Mouse (Mus musculus) G1E-ER4 (cell line): Measurements from ENCODE around the gene P2ry12. TPM values are rescaled to one million over a fixed set of nuclear protein-coding genes. Genes with fewer than 3 reads are reported as not detected.

Experiments
- GATA1 ChIP-seq: IDR thresholded peaks from one replicate; pipeline ENCODE4 v1.8.0; 2012; ENCODE audit warnings: low read length, inconsistent platforms
- polyA plus RNA-seq: library from polyadenylated mRNA; stranded (reverse); fragments of >175 nt; gene quantifications from 2 replicates; pipeline ENCODE4 v1.2.3, GENCODE M21; 2012

Gene P2ry12
- polyA plus RNA-seq, 1 experiment: not detected

DNA sequence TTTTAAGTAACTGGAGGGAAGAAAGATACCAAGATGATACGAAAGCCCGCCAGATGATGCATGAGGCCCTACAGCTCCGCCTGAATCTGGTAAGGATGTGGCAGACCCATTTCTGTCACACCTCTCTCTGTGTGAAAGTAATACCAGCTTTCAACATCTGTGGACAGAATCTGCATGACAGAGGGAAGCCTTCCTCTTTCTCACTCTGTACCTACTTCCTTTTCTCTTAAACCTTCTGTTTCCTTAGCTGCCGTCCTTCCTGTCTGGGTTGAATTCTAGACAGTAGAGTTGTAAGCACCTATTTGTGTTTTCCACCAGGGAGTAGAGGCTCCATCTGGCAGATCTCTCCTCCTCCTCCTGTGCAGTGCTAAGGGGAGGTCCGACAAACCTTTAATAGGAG, 1.9 kb downstream of the P2ry12 start:
- TF ChIP-seq GATA1: no peak

DNA sequence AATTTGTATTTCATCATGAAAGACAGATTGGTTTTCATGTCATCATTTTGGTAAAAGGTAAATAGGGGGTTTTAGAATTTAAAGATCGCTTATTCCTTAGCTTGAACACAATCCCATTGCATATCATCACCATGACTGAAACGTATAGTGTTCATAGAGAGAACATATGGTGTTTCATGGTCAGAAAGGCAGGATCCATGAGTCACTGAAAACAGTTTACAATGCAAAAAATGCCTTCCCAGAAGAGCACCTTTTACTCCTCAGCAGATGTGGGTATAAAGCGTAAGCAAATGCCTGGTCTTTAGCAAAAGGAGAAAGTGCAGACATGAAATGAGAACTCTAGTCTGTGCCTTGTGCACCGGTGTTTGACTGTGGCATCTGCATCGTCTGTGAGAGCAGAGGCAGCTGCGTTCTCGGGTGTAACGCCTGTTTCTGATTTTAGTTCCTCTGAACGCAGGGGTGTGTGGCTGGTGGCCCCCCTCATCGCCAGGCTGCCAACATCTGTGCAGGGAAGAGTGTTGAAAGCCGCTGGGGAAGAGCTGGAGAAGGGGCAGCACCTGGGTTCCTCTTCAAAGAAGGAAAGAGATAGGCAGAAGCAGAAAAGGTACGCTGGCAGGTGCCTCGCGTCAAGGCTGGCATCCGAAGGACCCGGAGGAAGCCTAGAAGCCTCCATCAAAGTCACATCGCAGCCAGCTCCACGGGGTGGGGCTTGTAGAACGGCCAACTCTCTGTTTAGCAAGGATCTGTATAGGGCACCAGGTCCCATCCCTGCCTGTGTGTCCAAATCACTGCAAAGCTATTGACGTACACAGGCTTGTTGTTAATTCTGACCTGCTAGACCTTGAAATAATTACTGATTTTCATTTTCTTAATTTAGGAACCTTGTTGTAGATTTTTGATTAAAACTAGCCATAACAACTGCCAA, 4.7 kb downstream of the P2ry12 start:
- TF ChIP-seq GATA1: no peak

DNA sequence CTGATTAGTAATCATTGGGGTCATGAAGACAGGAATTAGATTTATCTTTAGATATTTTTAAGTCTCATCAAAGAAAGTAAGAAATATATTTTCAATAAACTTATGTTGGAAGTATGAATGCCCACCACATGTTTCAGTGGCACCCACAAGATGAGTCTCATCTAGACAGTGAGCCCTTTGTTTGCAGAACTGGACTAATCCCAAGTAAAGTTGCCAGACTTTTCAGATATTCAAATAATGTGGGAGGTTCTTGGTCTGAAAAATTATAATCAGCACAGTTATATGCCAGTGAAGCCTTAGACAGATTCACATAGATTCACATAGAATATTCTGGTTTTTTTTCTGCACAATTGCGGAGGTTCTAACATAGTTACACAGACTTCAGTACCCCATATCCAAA, 12.2 kb downstream of the P2ry12 start:
- no peak for TF ChIP-seq GATA1

DNA sequence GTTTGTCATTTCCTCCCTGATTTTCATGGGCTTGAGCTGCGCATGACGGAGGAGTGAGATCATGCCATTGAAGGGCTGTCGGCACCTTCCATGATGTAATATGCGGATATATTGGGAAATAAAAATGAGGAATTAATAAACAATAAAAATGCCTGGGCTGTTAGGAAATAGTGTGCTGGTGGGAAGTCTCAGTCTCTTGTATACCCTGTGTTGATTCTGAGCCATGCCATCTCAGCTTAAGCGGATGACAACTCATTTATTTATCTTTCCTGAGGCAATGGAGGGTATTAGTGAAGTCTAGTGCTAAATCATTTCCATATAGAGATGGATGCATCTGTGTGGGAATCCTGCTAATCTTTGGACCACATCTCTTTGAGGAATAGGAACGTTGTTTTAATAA, 14.6 kb downstream of the P2ry12 start:
- no peak for TF ChIP-seq GATA1

DNA sequence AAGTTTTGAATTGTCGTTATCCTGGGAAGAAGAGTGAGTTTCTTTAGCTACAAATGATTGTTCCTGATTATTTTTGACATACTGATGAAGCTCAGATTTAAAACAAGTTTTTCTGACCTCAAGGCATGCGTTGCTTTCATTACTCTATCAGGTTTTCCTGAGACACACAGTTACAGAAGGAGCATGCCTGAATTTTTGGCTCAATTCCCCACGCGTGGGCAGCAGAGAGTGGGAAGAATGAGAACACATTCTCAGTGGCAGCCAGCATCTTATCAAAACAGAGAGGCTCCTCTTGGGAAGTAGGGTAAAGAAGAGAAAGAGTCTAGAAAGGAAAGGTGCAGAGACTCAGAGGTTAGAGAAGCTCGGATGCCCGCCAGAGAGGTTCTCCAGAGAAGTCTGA, 19.3 kb downstream of the P2ry12 start:
- TF ChIP-seq GATA1: no peak

DNA sequence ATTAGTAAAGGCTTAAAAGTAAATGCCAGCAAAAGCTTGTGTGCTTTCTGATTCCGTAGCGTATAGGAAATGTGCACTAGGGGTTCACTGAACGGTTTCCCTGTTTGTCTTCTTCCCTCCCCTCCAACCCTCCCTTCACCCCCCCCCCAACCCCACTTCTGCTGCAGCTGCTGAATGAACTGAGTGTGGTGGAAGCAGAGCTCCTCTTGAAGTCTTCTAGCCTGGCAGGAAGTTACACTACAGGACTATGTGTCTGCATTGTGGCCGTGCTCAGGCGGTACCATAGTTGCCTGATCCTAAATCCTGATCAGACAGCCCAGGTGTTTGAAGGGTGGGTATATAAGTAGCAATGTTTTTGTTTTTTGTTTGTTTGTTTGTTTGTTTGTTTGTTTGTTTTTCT, 27.8 kb downstream of the P2ry12 start:
- no peak for TF ChIP-seq GATA1

DNA sequence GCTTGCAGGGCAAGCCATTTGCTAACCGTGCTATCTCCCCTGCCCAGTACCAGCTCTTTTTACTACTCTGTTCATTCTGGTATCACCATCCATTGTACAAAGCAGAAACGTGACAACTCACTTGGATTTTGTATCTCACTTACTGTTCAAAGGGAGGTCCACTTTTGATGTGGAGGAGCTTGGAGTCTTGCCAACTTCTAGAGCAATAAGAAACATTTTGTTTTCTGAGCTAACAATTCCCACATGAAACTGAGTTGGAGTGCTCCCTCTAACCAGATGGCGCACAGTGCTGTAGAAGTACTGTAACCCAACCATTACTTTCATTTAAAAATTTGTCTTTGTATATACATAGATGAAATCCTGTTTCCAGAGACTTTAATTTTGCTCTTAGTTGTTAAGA, 31.8 kb downstream of the P2ry12 start:
- no peak for TF ChIP-seq GATA1

DNA sequence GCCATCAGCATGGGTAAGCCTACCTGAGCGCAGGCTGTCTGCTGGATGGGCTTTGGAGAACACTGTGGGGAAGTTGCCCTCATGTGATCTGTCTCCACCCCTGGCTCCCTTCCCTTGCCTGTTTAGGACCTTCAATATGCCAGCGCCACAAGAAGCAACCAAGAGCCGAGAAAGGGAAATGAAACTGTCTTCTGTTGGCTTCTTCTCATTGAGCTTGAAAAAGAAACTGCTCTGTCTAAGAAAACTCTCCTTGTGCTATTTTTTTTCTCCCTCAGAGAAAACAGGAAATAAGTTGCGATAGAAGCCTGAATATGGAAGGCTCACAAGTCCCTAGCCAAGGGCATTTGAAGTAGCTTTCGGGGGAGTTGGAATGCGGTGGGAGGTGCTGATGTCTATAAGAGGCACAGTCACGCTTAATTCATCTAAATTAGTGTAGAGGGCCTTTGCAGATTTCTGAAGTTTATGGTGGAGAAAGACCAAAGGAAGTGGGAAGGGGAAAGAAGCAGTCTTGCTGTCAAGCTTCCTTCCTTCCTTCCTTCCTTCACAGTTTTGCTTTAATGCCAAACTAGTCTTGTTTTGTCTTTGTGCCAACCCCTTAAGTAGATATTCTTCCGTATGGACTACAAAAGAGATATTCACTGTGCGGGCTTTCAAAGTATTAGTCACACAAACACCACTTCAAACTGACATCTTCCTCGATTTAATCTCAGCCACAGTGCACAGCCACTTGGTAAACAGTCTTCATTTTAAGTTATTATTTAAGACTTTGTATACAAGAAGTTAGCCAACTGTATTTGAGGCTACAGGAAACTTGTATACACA, 33.7 kb downstream of the P2ry12 start:
- TF ChIP-seq GATA1: no peak

DNA sequence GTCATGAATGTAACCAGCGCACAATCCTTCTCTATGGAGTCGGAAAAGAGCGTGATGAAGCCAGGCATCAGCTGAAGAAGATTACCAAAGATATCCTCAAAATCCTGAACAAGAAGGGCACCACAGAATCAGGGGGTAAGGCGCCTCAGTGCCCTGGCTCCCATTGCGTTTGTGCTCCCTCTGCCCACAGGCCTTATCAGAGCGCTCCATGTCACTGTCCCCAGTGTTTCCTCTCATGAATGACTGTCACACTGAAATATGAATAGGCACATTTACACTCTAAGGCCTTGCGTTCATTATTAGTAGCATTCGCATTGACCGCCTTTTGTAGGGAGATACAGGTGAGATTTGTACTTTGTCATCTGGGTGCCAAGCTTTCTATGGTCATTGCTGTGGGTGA, 35.0 kb downstream of the P2ry12 start:
- no peak for TF ChIP-seq GATA1

DNA sequence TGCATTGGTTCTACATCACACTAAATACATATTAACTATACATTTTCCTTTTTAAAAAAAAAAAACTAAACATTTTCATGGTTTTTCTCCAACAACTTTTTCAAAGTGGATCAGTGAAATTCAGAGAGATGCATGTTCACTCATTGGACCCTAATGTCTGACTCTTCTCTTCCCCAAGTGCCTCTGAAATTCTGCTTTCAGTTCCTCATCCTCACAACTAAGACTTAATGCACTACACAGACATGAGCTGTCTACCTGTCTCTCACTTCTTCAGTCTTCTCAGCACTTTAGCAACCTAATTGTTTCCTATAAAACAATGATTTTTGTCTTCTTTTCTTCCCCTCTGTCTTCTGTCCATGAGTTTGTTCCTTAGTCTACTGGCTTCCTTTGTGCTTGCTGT, 37.3 kb downstream of the P2ry12 start:
- no peak for TF ChIP-seq GATA1

DNA sequence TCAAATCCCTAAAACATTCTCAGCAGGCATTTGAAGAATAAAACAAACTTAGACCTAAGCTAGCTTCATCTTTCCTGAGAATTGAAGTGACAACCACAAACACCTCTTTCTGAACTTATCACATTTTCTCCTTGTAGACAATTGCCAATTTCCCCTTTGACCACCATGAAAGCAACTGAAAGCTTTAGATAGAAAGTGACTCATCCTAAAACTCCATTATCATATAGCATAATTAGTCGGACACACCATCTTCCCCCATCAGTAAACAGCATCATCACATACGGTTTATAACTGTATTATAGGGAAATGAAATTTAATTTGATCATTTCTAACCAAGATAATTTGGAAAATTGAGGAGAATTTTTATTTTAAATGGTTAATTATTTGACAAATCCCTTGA, 40.4 kb downstream of the P2ry12 start:
- TF ChIP-seq GATA1: no peak

DNA sequence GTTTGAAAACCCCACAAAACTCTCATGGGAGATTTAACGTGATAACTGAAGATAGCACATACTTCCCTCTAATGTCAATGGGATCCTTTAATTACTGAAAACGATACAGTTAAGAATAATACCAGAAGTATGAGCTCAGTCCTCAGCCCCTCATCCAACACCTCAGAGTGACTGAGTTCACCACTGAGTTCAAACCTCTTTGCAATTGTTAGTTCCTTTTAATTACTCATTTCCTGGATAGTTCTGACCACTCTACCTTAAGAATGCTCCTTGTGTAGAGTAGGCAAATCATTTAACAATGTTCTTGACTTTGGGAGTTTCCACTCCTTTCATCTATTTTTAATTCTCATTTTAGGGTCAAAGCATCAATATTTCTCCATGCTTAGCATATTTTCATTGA, 43.3 kb downstream of the P2ry12 start:
- TF ChIP-seq GATA1: no peak

DNA sequence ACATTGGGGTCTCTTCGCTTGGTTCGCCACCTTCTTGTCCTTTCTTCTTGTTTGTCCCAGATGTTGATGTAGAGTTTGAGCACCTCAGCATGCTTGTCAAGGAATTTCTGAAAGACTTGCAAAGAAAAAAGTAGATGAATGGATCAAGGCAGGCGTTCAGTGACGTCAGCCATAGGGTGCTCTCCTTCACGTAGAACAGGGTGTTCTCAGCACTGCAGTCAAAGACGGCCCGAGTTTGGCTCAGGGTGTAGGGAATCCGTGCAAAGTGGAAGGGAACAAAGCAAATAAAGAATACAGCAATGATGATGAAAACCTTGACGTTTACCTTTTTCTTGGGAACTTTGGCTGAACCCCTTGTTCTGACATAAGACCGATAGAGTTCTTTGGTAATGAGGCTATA, 45.5 kb downstream of the P2ry12 start:
- TF ChIP-seq GATA1: no peak

DNA sequence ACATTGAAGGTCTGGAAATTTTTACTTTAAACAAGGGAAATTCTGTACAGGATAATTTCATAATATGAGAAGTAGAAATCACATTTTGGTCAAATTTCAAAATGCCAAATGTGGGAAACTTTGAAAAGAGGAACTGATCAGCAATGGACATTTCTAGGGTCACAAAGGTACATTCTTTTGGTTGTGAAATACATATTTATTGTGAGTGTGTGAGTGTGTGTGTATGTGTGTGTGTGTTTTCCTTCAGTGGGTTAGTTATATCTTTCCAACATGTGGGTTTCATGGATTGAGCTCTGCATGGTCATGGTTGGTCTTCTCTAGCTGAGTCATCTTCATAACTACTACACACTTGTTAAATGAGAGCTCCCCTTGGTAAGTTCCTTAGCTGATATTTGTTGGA, 50.3 kb downstream of the P2ry12 start:
- no peak for TF ChIP-seq GATA1

DNA sequence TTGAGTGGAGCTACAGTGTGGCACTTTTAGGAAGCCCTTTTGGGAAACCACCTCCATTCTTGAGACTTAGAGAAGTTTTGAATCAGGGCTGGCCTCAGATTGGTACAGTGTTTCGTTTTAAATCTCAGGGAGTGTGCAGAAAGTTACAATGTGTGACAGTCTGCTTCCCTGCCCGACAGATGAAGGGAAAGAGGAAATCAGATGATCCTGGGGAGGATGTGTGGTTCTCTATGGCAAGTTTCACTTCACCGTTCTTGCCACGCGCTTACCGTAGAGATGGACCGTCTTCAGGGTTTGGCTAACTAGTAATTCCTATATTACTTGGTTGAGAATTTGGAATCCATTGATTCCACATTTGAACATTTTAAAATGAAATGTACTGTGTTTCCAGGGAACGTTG, 50.9 kb downstream of the P2ry12 start:
- TF ChIP-seq GATA1: no peak

DNA sequence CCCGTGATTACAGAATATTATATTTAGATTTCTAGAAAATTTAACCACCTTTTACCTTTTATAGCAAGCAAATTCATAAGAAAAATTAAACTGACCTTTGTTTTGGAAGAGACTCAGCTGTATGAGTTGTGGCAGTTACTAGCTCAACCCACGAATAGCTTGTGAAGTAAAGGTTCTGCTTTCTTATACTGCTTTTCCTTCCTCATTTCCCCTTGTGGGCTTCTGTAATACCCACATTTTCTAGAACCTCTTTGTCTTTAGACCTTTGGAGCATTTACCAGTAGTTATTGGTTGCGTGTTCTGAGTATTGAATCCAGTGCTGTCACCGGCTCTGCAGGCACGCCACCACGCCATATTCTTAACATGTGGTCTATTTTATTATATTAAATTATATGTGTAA, 51.9 kb downstream of the P2ry12 start, which contains the start of gene P2ry13:
Gene P2ry13, minus strand, starts transcription at position 156 of the 400 bp plus-strand sequence.
- no peak for TF ChIP-seq GATA1

DNA sequence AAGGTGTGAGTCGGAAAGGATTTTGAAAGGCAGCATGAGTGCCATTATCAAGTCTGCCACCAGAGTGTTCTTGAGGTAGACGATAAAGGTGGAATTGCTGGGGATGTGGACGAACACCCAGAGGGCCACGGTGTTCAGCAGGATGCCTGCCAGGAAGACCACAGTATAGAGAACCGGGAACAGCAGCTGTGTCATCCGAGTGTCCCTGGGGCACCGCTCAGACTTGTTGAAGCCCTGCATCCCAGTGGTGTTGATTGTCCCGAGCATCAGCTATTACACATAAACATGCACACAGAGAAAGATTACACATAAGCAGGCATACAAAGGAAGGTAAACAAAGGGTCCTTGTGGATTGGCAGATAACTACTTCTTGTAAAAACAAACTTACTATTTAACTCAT, 52.6 kb downstream of the P2ry12 start:
- TF ChIP-seq GATA1: no peak
